Mouse (Mus musculus) adrenal gland, postnatal 4 days (tissue): ENCODE measurements around the gene Surf6. TPM values are rescaled to one million over a fixed set of nuclear protein-coding genes. Genes with fewer than 3 reads are reported as not detected.
A peak's percentile ranks its signal among the peaks of the same experiment; 100 is the strongest.

ENCODE experiments used
- DNase-seq, 2 experiments: peaks; one replicate each; pipeline ENCODE4 v3.0.0; 2021 to 2022; ENCODE audit warnings: low spot score in 2 of 2, mixed read lengths in 2 of 2
- long read RNA-seq, 2 experiments: library from polyadenylated mRNA; stranded (forward); transcript quantifications; one replicate each; pipeline ENCODE4 v2.0.0; 2021
- total RNA-seq, 2 experiments: library from RNA; stranded (reverse); gene quantifications; 2 replicates each; pipeline ENCODE4 v1.2.3; 2021

Gene Surf6
- 10 to 100 TPM; 31.1 to 31.7 TPM for total RNA-seq
- long read RNA-seq, experiment 1, transcript Surf6-201 (5 exons, 2,971 nt): major isoform, 13 of 21 reads
- long read RNA-seq, experiment 1, partial matches to known transcripts: 2 of 21 reads
- long read RNA-seq, experiment 1, other reads (novel, unspliced or antisense): 6 of 21 reads
- long read RNA-seq, experiment 2, transcript Surf6-201 (5 exons, 2,971 nt): major isoform, 60 of 74 reads
- long read RNA-seq, experiment 2, partial matches to known transcripts: 13 of 74 reads
- long read RNA-seq, experiment 2, other reads (novel, unspliced or antisense): 1 of 74 reads

DNA sequence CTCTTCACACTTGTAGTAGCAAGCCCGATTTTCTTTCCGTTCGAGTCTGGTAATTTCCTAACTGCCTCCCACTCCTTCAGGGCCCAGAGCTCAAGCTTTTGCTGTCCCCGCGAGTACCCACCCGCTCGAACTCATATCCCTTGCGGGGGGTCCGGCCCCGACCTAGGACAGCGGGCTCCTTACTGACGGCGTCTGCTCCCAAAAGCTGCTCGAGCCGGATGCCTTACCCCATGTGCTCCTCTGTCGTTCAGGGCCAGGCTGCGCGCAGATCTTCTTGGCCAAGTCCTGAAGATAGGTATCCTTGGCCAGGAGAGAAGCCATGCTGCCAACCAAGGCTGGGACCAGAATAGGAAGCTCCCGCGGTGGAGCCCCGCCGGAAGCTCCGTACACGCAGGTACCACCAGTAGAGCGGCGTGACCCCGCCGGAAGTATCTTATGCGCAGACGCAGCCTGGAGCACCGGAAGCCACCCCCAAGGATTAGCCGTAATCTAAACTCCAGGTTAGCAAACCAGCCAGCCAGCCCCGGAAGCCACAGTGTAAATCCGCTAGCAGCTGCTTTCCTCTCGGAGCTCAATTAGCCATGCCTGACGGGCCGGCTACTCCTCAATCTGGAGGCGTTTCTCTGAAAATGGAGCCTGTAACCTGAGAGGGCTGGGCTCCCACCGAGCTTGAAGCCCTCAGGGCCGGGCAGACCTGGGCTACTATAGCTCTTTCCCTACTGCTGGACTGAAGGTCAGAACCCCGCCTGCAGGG is at the start of gene Surf6:
Gene Surf6, minus strand, starts transcription at position 413 of the 754 bp plus-strand sequence.
- peak; percentile 75 to 81 for DNase-seq

DNA sequence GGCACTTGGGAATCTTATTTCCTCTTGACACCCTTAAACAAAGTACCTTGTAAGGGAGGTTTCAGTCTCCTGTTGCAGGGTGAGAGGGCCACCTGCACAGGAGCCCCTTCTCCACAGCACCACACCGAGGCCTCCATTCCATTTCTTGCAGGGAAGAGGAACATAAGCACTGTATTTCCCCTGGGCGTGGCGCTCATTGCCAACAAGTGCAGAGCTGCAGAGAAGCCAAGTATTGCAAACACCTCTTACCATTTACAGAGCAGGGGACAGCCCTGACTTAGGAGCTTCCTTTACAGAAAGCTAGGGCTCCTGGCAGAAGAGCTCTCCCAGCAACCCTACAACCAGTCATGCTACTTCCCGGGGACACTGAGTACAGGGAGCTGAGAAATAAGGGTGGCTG is 49.5 kb upstream of the Surf6 start:
- no peak for DNase-seq

DNA sequence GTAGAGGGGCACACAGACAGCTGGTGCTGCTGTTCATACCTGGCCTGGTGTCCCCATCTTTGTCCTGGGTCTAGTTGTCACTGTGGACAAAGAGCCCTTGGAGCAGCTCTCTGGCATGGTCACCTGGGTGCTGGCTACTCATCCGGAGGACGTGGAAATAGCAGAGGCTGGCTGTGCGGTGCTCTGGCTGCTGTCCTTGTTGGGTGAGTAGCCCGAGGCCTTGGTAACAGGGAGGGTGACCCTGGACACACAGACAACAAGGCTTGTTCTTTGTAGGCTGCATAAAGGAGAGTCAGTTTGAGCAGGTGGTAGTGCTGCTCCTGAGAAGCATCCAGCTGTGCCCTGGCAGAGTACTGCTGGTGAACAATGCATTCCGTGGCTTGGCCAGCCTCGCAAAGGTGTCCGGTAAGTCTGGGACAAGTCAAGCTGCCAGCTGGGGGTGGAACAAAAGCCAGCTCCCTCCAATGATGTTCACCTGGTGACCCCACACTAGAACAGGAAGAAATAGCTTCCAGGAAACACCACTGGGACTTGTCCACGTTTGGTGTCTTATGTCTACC is 48.7 kb upstream of the Surf6 start:
- DNase-seq: no peak

DNA sequence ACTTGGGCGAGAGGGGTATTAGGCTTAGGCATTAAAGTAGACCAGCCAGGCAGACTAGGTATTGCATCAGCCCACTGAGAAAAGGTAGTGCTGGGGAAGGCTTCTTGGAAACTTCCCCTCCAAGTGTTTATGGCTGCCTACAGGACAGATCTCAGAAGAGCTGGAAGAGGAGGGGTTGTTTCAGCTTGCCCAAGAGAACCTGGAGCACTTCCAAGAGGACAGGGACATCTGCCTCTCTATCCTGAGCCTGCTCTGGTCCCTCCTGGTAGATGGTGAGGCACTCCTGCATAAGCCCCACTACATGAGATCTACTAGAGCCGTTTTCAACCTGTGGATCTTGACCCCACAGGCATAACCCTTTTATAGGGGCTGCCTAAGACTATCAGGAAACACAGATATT is 47.7 kb upstream of the Surf6 start:
- DNase-seq: no peak

DNA sequence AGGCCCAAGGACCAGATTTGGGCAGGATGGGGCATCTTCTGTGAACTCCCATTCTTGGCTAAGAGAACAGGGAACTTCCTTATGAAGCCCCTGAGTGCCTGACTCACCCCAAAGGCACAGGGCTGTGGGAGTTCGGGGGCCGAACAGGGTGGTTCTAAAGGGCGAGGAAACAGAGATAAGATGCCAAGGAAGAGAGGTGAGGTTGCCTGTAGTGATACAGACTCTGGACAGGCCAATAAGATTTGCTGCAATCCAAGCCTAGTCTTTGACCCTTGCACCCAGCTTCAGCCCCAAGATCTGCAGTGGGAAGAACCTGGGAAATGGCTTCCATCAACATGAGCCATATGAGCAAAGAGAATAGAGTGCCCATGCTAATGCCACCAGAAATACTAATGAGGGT is 40.6 kb upstream of the Surf6 start:
- DNase-seq: no peak

DNA sequence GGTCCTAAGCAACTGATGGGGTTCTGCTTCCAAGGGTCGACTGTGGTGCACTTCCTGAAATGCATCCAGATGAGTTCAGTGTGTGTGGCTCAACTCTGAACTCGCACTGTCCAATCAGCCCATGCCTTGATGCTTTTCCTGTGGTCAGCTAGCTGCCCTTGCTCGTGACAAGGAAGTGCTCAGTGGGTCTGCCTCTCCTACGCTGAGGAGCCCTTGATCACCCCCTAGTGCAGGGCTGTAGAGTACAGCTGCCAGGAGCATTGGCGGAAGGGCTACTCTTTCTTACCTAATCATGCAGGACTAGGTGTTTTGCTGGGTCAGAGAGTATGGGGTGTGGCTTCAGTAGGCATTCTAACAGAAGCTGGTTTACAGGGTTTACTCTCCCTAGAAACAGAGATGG is 38.9 kb upstream of the Surf6 start:
- no peak for DNase-seq

DNA sequence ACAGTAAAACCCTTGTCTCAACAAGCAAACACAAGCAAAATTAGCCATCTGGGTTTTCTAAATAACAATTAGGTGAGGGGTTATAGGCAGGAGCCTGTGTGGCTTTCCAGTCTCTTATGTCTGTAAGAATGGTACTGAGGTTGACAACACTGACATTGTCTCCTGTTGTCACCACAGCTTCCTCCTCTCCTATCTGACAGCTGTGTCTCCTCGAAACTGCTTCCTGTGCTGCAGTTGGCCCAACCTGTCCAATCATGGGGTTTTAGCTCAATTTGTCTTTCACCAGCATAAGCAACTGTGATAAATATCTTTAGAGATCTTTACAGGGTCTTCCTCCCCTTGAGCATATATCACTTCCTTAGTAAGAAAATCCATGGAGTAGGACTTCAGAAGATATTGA is 33.7 kb upstream of the Surf6 start:
- DNase-seq: no peak

DNA sequence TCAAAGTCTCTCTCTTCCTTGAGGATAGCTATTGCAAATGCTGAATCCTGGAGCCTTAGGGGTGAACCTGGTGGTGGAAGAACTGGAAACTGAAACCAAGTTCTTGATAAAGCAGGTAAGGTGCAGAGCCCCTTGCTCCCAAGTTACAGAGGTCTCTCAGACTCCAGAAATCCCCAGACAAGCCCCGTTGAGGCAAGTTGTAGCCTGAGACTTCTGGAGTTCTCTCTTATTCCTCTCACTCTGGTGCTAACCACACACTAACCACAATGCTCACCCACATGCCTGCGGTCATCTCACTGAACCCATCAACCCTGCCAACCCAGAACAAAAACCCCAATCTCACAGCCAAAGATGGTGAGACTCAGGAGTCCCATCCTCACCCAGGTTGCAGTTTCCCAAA is 32.6 kb upstream of the Surf6 start:
- DNase-seq: no peak

DNA sequence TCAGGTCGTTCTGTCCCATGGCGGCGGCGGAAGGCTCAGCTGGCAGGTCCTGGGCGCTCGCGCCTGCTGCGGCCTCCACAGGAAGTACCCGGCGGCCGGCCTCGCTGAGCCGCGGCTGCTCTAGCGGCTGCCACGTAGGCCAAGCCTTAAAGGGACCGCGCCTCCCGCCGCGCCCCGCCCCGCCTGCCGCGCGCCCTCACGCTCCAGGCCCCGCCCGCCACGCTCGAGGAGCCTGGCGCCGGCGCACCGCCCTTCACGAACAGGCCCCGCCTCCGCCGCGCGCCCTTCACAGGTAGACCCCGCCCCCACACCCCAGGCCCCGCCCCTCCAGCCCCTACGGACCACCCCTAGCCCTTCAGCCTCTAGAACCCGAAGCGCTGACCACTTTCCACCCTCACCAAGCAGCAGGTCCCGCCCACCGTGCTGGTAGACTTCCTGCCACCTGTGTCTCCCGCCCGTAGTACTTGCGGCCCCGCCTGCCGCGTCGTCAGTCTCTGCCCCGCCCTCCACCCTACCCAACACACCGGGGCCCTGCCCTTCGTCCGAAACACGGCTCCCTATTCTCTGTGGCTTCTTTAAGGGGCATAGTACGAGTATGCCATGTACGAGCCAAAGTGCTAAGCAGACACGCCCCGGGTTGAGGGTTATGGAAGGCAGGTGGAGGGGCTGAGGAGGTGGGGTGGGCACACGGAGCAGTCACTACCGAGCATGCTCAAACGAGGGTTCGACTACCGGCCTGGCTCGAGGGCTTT is 30.8 kb upstream of the Surf6 start, which contains the start of the genes Surf4 and Stkld1:
Gene Surf4, minus strand, starts transcription at position 625 of the 752 bp plus-strand sequence.
Gene Stkld1, plus strand, starts transcription at position 744 of the 752 bp plus-strand sequence.
- DNase-seq: peak; percentile 83 to 84

DNA sequence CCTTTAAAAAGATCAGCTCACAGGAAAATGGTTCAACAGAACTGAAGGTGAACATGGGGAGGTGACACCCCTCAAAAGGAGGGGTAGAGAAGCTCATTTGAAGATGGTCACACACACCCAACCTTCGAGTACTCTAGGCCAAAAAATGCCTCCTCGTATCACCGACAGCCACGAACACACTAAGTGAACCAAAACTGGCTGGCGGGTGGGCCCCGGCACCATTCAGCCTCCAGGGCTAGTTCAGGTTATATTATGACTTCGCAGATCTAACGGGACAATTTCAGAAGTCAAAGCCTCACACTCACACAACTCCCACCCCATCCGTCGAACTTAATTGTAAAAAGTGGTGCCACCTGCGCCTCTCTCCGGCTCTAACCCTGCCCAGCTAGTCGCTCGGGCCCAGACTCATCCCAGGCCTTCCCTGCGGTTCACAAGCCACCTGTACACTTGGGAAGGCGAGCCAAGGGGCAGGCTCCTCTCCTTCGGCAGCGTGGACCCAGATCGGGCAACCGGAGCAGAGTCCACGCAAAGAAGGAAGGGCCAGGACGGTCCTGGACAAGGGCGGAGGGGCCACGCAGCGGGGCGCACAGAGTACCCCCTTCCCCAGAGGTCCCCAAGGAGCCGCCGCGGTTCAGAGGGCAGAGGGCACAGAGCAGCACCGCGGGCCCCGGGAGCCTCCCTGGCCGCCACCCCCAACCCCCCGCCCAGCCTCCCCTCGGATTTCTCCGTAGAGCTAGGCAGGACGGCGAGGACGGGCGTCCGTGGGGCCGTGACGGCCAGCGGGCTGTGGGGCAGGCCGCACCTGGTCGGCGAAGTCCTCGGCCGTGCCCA is 30.0 kb upstream of the Surf6 start:
- DNase-seq: peak in 1 of 2 experiments; percentile 27

DNA sequence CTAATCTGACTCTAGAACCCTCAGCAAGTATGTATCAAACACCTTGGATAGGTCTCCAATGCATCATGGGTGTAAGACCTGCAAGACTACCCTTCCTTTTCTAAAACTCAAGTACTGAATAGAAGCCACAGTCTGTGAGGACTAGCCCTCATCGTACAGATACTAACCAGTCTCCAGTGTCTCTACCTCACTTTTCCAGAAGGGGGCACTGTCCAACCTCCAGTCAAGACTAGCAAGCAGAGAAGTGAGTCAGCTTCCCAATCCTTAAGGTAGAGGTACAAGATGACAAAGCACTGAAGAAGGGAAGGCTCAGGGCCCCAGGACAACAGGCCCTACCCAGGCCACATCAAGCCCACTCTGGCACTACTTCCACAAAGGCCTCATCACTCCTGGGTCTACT is 27.7 kb upstream of the Surf6 start:
- DNase-seq: no peak

DNA sequence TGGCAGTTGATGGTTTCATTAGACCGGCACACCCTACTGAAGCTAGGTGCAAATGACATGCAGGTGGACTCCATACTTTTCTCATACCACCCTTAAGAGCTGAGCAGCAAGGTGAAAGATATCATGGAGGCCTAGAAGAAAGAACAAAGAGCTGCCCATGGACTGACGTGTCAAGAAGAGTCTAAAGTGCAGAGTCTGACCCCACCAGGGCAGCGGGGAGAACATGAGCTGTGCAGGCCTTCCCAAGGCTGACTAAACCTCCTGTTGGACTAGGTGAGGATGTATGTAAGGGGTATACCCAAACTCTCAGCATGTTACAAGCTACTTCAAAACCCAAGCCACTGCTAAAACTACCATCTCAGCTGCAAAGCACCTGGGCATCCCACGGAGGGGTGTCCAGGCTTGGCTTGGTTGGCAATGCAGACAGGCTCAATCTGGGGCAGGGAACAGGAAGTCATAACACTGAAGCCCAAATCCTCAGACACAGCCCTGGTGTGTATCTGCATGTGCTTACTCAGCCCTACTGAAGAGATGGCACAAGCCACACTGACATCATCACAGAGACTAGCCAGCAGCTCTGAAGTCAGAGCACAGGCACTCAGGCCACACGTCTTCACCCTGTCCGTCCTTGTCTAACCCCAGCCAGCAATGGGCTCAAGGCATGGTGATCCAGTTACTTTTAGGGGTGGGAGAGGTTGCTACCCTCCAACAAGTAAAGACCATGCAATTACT is 25.2 kb upstream of the Surf6 start:
- no peak for DNase-seq

DNA sequence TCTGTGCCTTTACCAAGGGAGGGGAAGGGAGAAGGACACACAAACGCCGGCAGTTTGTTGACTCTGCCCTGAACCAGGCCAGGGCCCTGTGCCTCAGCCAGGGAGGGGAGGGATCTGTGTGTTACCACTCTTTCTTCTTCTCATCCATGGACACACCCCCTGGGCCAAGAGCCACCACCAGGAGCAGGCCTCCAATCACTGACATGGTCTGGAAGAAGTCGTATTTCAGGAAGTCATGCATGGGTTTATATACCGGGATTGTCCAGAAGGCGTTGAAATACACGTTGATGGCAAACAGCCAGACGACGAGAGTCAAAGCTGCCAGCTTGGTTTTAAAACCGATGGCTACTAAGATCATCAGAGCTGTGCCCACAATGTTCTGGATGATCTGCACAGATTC is 19.1 kb upstream of the Surf6 start:
- no peak for DNase-seq

DNA sequence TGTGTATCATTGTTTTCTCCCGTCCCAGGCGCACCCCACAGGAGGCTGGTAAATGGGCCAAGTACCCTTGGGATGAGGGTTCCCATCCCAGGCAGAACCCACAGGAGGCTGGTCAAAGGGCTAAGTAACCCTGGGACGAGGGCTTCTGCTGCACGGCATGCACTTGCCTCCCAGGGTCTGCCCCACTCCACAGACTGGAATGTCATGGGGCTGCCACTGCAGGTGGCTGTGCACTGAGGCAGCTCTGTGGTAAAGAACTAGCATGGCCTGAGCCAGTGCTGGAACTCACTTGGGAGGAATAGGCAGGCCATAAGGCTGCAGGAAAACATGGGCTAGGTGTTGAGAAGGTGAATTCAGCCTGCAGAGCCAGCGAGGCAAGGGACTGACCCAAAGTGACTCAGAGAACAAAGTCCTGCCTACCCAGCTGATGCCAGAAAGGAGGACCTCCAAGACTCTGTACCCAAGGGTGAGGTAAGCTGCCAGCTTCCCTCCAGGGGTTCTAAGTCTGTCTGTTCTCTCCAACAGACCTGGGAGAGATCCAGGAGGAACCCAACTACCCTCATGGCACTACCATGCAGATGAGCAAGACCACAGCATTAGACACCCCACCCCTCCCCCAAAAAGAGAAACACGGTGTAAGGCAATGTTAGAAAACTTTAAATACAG is 17.6 kb upstream of the Surf6 start:
- no peak for DNase-seq

DNA sequence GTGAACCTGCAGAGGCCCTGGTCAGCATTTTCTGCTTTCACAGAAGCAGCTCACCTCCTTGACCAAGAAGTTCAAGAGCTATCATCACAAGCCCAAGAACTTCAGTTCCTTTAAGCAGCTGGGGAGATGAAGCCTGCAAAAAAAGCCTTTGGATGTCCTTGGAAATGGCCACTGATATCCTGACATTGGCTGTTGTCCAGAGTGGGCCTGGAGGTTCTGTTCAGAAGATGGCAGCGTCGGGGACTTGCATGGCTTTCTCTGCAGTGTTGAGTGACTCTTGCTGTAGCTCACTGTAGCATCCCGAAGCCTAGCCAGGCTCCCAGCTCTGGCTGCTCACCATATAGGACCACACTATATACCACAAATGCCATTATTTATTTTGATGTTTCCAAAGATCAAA is 17.0 kb upstream of the Surf6 start:
- DNase-seq: no peak

DNA sequence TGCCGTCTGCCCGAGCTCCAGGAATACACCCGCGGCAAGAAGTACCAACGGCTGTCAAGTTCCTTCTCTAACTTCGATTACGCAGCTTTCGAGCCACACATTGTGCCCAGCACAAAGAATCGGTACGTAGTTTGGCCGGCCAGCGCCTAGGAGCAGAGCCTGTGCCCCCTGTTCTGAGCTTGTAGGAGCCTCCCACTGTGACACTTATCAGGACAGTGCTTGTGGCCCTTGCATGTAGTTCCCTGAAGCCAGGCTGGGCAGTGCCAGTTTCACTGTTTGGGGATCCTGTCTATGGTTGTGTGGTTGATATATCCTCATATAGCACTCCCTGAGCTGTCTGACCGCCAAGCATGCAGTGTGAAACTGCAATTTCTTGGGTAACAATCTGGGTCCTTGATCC is 14.1 kb upstream of the Surf6 start:
- DNase-seq: no peak

DNA sequence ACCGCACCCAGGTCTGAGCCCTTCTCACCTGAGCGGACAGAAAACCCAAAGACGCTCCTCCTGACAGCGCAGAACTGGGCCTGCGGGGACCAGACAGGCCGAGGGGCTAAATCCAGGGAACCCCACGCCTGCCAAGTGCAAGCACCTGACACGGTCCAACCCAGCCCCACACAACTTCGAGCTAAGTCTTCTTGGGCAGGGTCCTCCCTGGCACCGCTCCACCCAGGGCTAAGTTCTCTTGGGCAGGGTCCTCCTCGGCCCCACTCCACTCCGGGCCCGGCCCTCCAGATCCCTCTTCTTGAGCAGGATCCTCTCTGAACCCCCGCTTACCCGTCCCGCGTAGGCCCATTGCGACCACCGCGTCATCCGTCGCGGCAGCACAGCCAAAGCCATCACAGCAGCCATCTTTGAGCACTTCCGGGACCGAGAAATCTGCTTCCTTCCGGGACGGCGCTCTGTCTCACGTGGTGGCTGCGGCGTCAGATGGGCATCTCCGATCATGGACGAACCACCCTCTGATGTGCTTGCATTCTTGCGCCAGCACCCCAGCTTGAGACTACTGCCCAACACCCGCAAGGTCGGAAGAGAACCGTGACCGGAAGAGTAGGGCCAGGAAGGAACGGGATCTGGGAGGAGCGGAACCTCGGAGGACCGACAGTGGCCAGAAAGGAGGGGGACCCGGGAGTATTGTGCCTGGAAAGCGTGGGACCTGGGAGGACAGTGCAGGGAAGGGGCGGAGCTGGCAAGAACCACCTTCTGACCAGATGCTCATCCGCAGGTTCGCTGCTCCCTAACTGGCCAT is 13.4 kb upstream of the Surf6 start, which contains the start of the genes Surf2 and Surf1:
Gene Surf2, plus strand, starts transcription at position 441 of the 802 bp plus-strand sequence.
Gene Surf1, minus strand, starts transcription at position 604 of the 802 bp plus-strand sequence.
- peak; percentile 52 to 68 for DNase-seq
